Mouse (Mus musculus) kidney, adult 11 months (tissue): ENCODE measurements around the gene Diablo.
"Not testable (repeated sequence)": the region's sequence is repeated elsewhere in the genome, so short reads cannot be mapped to it uniquely, and the experiment has no call there.

Experiments
- DNase-seq: peaks from one replicate; pipeline ENCODE4 v3.0.0; 2022

The Diablo gene

DNA sequence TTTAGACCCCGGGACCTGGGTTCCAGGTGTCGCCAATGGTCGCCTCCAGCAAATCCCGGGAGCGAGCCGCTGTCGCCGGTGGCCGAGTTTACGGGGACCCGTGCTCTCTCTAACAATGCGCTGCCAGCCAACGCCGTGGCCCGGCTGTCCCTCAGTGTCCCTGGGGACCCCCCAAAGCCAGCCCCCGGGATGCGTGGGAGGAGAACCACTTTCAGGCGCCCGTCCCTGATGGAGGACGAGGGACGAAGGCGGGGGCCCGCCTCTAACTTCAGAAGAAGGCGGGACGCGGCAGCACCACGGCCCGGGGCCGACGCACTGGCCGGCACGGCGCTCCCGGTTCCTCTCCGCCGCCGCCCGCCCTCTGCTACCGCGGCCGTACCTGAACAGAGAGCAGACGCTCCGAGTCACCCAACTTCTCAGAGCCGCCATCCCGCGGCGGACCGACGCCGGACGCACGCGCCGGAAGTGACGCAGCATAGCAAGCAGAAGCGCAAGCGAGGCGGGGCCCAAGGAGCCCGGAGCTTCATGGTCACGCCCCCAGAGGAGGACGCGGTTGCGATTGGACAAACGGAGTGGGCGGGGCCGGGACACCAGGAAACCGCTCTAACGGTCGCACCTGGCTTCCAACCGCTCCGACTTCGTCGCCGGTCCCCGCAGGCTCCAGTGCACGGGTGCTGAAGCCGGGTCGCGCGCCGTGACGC, at the start of gene Diablo:
TSS of gene Diablo (minus strand) at position 485 of the 701 bp plus-strand sequence.
- DNase-seq, result peak; percentile 98

DNA sequence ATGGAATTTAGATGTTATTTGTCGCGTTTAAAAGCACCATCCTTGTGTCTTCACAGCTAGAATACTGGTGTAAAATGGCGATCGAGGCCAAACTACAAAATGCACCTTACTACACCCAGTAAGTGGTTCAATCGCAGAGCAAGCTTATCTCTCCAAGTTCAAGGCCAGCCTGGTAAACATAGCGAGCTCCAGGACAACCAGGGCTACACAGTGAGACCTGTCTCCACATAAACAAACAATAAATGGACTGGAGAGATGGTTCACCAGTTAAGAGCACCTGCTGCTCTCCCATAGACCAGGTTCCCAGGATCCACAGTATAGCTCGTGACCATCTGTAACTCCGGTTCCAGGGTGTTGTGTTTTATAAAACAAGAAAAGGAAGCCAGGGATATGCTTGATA, 49.4 kb upstream of the Diablo start:
- no peak for DNase-seq

DNA sequence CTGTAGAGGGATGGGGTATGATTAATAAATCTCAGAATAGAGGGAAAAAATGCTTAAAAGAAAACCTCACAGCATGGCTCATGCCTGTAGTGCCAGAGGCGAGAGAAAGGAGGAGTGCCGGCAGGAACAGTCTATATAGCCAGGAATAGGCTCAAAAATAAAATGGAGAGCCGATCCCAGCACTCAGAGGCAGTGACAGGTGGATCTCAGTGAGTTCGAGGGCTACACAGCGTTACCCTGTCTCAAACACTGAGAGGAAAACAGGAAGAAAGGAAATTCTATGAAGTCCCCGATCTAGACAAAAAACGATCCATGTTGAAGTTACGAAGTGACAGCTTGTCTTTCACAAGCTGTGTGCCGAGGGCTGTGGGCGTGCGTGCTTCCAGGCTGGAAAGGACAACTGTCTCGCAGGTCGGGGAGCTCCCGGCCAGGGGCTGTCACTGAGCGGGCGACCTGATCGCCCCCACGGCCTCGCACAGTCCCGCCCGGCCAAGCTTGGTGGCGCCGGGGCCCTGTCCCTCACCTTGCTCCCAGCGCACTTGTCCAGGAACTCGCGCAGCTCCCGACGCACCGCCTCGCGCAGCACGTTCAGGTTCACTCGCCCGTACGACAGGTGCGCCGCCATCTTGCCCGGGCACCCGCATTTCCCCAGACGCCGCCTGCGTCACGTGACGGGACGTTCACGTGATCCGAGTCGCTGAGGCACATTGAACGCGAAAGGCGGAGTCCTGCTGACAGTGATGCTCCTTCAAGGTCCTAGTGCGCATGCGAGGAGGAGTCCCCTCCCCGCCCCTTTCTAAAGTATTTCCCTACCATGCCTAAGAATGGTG, 48.6 kb upstream of the Diablo start, which contains the start of gene Vps33a:
TSS of gene Vps33a (minus strand) at position 682 of the 830 bp plus-strand sequence.
- DNase-seq, result peak; percentile 97

DNA sequence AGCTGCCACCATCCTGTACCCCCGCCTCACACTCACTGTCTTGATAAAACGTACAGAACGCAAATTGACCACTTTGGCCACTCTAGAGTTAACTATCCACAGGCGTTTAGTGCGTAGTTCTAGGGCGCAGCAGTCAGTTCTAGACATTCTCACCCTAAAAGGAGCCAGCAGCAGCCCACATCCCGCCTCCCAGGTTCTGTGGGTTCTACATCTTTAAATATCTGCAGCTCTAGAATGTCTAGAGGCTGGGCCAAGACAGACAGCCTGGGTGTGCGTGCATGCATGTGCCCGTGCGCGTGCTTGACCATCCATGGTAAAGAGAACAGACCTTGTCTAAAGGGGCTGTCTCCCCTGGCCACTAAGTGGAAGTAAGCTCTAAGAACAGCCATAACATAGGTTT, 37.2 kb upstream of the Diablo start:
- no peak for DNase-seq

DNA sequence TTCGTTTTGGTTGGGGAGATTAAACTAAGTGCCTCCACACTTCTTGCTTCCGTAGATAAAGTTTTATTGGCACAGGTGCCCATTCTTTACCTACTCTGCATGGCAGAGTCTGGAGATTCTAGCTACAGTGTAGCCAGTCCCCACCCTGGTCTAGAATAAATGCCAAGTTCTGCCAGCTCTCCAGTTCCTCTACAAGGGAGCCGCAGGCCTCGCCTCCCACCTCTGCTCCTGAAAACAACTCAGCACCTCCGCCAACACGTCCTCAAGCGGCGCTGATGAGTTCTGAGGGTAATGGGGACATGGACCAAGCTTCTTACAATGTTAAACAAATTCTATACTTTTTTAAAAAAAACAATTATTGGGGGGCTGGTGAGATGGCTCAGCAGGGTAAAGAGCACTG, 35.6 kb upstream of the Diablo start:
- DNase-seq, result no peak

DNA sequence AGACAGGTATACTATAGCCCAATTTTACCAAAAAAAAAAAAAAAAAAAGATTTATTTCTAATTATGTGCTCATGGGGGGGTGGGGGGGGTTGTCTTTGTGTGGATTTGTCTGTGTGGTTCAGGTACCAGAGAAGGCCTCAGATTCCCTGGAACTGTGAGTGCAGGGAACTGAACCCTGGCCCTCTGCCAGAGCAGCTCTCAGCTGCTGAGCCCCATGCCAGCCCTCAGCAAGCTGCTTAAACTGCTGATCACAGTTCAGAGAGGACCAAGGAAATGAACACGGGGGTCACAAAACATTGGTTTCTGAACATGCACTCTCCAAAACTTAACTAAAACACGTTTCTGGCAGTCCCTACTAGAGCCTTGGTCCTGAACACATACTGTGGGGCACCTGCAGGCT, 32.5 kb upstream of the Diablo start:
- DNase-seq, result peak; percentile 74

DNA sequence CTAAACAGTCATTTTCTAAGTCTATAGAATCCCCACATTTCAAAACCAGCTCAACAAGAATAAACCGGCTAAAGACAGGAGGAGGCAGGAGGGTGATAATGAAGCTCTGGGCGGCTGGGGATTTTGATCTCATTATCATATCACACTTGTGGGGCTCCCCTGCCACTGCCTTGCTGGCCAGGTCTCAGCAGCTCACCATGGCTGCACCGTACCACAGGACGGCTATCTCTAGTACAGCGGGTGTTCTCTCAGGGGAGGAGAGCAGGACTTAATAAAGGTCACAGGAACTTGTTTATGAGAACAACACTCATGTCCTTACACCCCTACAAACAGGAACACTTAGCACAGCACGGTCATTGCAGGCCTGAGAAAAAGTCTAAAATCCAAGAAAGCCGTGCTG, 31.7 kb upstream of the Diablo start:
- no peak for DNase-seq

DNA sequence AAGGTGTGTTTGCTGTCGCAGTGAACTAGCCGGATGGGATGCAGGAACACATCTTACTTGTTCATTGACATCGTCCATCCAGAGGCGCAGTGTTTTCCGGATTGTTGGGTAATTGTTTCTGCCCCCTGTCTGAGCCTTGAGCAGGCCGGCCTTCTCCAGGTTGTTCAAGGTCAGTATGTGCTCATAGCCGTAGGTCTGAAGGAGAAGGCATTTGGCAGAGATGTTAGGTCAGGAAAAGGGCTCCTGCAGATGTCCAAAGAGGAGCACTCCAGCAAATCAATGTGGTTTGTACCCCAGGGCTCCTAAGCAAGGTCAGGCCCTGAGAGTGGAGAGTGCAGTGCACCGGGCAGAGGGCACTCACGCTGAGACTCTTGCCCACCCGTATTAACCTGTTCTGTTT, 9.8 kb upstream of the Diablo start:
- no peak for DNase-seq

DNA sequence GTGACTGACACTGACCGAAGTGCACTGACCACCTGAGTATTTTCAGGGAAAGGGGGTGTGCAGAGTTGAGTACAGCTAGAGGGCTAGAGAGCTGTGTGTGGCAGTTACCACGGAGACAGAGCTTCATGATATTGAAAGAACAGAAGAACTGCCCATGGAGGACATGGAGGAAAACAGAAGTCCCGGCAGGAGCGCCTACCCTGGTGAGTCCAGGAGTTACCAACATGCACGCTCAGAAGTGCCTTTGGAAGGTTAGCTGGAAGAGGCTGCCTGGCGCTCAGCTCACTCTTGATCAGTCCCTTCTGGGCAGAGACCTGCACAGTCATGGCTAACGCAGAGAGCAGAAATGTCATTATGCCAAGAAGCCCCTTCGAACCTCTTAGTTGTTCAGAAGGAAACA, 6.1 kb upstream of the Diablo start:
- peak; percentile 0 for DNase-seq

DNA sequence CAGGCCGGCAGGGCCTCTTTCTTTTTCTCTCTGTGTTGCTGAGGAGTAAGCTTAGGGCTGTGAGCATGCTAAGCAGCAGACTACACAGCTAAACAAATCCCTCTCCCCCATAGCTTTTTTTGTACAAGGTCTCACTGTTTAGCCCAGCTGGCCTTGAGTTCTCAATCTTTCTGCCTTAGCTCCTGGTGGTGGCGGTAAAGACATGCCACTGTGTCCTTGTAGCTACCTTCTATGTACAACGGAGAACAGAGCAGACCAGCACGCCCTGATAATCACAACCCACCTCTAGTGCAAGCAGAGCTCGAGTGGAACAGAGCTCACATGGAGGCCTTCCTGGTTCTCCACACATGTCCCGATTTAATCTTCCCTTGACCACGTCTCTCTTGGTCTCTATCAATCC, 4.7 kb upstream of the Diablo start:
- no peak for DNase-seq

DNA sequence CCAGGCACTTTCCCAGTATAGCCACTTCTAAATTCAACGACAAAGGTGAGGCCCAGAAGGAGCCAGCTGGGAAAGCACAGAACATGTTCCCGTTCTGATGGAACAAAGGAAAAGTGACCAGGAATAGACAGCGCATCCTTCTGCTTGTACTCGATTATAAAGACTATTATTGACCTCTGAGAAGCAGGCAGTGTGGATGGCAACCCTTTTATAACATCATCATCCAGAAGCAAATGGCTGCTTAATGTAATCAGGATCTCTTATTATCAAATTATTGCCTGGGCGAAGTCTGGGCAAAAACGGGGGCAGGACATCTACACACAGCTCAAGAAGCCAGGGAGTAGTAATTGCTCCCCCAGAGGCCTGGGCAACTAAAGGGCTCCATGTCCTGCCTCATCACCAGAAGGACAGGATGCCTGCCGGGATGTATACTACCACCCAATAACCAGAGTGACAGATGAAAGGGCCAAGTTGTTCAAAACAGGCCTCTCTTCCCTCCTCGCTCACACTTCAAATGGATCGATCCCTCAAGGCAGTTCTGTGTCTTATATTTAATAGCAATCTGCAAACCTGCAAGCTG, 2.0 kb upstream of the Diablo start:
- DNase-seq, result no peak

DNA sequence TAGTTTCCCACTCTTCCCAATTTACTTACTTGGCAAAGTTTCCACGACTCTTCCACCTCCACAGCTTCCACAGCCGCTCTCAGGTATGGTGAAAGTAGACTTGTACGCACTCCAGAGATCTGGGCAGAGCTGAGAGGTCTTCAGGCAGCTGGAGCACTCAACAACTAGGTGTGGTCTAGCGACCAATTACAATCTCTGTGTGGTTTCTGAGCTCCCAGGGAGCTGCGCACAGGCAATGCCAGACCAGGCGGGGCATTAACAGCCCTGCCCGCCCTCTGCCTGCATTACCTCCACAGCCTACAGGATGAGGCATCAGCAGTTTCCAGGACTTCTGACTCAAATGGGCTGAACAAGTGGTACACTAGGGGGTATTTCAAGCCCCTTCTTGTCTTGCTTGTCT, 1.3 kb upstream of the Diablo start, which contains the start of gene Gm49027:
TSS of gene Gm49027 (minus strand) at position 208 of the 400 bp plus-strand sequence.
- no peak for DNase-seq

DNA sequence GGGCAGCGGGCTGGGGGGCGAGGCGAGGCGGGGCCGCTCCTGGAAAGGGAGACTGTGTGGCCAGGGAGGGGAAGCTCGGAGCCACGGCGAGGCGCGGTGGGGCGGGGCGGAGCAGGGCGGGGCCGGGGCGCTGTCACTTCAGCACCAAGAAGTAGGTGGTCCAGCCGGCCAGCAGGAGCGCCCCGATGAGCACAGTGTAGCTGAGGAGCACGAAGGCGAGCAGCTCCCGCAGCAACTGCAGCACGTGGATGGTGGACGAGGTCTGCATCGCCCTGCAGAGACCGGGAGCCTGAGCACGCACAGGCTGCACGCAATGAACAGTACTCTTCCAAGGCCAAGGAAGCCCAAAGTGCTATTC, 396 bp upstream of the Diablo start:
- DNase-seq, result no peak

DNA sequence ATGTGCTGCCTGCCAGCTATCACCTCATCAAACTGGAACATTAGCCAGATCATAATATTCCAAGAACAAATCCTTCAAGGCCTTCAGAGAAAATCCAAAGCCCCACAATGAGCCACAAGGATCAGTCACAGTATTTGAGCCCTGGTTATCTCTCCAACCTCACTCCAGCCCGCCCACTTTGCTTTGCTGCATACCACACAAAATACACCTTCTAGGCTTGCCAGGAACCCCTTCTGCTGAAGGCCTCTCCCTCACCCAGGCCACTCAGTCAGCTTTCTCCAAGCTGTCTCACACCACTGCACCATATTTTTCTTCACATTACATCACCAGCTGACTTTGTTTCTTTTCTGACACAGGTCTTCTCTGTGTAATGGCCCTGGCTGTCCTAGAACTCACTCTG, 1.8 kb downstream of the Diablo start:
- DNase-seq, result no peak

DNA sequence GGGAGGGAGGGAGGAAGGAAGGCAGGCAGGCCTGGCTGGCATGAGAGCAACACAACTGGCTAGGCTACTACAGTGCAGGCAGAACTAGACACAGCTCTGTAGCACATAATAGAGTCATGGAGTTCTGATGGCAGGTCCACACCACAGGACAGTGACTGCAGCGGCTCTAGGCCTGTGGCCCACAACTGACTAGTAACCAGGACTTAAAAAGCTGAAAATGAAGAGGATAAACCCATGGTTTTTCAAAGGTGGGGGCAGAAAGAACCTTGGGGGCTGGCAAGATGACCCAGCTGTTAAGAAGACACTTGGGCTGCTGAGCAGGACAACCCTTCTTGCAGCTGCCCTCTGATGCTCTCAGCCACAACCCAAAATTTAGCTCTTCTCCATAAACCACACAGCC, 2.4 kb downstream of the Diablo start:
- no peak for DNase-seq

DNA sequence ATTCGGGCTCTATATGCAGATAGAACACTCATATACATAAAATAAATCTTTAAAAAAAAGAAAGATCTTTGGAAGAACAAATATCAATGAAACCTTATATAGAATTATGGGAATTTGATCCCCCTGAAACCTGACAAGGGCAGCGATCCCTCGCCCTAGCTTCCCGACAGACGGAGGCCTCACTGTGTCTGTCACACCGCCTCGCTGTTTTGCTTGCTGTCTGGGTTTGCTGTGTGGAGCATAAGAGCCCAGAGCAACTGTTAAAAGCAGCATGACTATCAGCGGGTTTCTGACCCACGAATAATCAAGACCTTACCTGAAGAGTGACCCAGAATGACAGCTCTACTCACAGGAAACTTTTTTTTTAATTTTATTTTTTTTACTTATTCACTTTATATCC, 3.3 kb downstream of the Diablo start:
- no peak for DNase-seq

DNA sequence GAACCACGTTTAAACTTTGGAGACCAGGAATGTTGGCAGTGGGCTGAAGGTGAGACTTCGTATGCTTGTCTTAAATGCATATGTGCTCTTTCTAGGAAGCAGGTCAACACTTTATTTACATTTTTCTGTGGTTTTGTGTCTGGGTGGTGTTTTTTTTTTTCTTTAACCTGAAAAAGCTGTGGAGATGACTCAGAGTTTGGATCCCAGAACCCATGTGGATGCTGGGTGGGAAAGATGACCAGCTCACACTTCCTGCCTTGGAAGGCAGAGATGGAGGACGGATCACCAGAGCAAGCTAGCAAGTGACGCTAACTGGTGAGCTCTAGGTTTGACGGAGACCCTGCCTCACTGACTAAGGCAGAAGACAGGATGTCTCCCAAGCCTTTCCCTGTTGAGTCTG, 9.1 kb downstream of the Diablo start:
- DNase-seq, result no peak

DNA sequence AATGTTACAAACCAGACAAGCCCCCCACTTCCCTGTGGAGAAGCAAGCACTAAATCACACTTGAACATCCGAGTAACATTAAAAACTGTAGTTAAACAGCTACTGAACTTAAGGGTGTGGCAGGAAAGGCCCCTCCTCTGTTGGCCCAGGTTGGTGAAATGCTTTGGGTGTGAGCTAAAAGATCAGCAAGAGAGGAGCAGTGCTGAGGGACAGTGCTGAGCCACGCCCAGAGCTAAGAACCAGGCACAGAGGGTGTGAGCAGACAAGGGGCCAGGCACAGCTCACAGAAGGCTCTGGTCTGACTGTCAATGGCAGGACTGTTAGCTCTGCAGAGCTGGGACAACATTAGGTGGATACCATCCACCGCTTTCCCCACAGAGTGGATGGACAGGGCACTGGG, 11.9 kb downstream of the Diablo start:
- no peak for DNase-seq

DNA sequence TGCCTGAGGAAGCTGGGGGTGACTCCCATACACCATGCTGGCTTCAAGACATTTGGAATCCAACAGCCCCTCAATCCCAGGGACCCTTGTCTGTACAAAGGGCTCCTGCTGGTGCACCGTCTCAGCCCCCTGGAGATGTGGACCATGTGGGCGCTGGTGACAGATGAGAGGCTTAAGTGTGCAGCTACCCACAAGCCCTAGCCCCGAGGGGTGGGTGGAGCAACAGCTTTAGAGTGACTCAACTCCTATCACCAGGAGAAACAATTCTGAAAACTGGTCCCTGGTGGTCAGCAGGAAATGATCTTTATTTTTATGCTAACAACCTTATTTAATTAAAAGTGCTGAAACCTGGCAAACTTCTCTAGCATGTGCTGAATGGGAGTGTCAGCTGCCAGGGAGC, 12.6 kb downstream of the Diablo start:
- not testable (repeated sequence) for DNase-seq

DNA sequence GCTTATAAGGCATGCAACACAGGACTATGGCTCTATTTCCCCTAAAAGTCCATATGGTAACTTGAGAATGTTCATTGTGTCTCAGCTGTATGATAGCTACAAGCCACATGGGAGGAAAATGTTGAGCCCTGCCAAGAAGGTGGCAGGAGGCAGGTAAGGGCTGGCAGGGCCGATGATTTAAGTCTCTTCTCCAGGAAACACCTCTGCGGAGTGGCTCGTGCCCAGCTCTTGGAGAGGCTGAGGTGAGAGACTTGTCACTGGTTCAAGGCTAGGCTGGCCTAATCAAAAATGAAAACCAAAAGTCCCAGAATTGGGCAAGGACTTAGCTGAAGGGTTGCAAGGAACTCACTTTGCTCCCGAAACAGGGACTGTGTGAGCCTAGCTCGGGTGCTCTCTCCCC, 13.8 kb downstream of the Diablo start, which contains the start of gene B3gnt4:
TSS of gene B3gnt4 (plus strand) at position 301 of the 400 bp plus-strand sequence.
- DNase-seq, result no peak

DNA sequence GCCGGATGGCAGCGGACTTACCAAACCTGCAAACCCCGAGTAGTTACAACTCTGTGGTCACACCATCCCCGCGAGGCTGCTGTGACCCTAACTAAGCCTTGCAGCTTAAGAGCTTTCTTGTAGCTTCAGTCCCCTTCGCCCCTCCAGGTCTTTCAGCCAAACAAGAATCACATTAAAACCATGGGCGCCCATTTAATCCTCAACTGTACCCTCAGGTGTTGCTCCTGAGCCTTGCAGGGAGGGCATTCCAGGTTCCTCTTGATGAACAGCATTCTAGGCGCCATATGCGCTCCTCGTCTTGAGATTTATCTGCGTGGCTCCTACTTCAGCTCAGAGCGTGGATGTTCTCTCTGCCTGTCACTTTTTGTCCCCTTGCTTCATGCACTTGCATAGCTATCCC, 15.1 kb downstream of the Diablo start:
- DNase-seq, result no peak

DNA sequence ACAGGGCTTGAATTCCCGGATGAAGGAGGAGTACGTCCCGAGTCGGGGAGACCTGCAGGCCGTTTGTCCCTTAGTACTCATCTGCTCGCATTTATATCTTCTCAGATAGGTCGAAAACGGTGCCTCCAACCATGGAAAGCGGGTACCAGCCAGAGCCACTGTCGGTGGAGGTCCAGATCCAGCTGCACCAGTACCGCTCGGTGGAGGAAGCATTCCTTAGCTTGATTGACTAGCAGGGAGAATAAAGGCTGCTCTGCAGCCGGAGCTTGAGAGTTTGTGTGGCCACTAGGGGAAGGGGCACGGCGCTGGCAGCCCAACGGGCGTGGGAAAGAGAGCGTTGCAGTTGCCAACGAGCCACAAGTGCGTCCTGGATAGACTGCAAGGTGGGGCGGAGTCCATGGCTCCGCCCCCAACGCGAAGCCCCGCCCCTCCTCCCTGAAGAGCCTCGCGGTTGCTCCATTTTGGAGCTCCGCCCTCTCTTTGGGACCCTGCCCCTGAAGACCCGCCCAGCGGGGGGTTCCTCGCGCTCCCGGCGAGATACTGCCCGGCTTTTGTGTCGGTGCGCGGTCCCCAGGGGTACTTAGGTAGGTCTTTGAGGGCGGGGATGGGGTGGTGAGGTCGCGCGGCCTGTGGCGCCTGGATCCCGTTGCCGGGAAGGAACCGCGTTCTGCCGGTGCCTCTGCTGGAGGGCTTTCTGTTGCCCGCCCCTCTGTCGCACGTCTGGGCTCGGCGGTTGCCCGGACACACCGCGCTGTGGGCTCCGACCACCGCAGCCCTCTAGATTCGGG, 15.8 kb downstream of the Diablo start:
- peak; percentile 71 for DNase-seq

DNA sequence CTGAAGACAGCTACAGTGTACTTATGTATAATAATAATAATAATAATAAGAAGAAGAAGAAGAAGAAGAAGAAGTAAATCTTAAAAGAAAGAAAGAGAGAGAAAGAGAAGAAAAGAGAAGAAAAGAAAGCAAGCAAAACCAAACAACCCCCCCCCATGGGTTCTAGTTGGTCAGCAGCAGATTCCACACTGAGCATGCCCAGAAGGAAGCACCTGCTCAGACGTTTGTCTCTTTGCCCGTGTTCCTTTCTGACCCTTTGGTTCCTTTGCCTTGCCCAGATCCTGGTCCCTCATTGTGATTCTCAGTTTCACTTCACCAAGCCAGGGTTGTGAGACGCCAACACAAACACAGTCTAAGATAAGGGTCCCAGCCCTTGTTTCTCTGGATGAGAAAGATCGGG, 22.0 kb downstream of the Diablo start:
- DNase-seq, result no peak
